Mouse (Mus musculus): ENCODE measurements around the gene Aknad1.

Aknad1 gene

GRCm38 (mm10) chr3:108739045-108739708 is at the start of gene Aknad1:
TSS of gene Aknad1 (plus strand) at chr3:108739658.
- DNase-seq (ENCODE audit: low read depth in 2 of 2, low spot score in 2 of 2), result no peak

GRCm38 (mm10) chr3:108689979-108690378 is 49.5 kb upstream of the Aknad1 start:
- DNase-seq (ENCODE audit: low read depth in 2 of 2, low spot score in 2 of 2), result no peak

GRCm38 (mm10) chr3:108694321-108694720 is 45.1 kb upstream of the Aknad1 start:
- no peak for DNase-seq (ENCODE audit: low read depth in 2 of 2, low spot score in 2 of 2)

GRCm38 (mm10) chr3:108698662-108699061 is 40.8 kb upstream of the Aknad1 start:
- no peak for DNase-seq (ENCODE audit: low read depth in 2 of 2, low spot score in 2 of 2)

GRCm38 (mm10) chr3:108699786-108700185 is 39.7 kb upstream of the Aknad1 start:
- DNase-seq (ENCODE audit: low read depth in 2 of 2, low spot score in 2 of 2), result no peak

GRCm38 (mm10) chr3:108701256-108701655 is 38.2 kb upstream of the Aknad1 start:
- no peak for DNase-seq (ENCODE audit: low read depth in 2 of 2, low spot score in 2 of 2)

GRCm38 (mm10) chr3:108702789-108703188 is 36.7 kb upstream of the Aknad1 start:
- DNase-seq (ENCODE audit: low read depth in 2 of 2, low spot score in 2 of 2), result no peak

- DNase-seq (ENCODE audit: low read depth in 2 of 2, low spot score in 2 of 2), result no peak
Measured at GRCm38 (mm10) chr3:108711296-108711695, 28.2 kb upstream of the Aknad1 start.

GRCm38 (mm10) chr3:108713065-108713675 is 26.3 kb upstream of the Aknad1 start:
- DNase-seq (ENCODE audit: low read depth in 2 of 2, low spot score in 2 of 2), result no peak

- DNase-seq (ENCODE audit: low read depth in 2 of 2, low spot score in 2 of 2), result no peak
Measured at GRCm38 (mm10) chr3:108714837-108715236, 24.6 kb upstream of the Aknad1 start.

- DNase-seq (ENCODE audit: low read depth in 2 of 2, low spot score in 2 of 2), result no peak
Measured at GRCm38 (mm10) chr3:108717896-108718502, 21.5 kb upstream of the Aknad1 start.

- no peak for DNase-seq (ENCODE audit: low read depth in 2 of 2, low spot score in 2 of 2)
Measured at GRCm38 (mm10) chr3:108719357-108719756, 20.1 kb upstream of the Aknad1 start.

- no peak for DNase-seq (ENCODE audit: low read depth in 2 of 2, low spot score in 2 of 2)
Measured at GRCm38 (mm10) chr3:108719761-108720160, 19.7 kb upstream of the Aknad1 start.

GRCm38 (mm10) chr3:108721076-108721991 is 18.1 kb upstream of the Aknad1 start:
- DNase-seq (ENCODE audit: low read depth in 2 of 2, low spot score in 2 of 2), result peak in 1 of 2 experiments; percentile 15

- DNase-seq (ENCODE audit: low read depth in 2 of 2, low spot score in 2 of 2), result peak; percentile 85 to 92
Measured at GRCm38 (mm10) chr3:108722036-108722872, 17.2 kb upstream of the Aknad1 start, which contains the start of gene Gpsm2. TSS of gene Gpsm2 (minus strand) at chr3:108722309.

GRCm38 (mm10) chr3:108726413-108726812 is 13.0 kb upstream of the Aknad1 start:
- DNase-seq (ENCODE audit: low read depth in 2 of 2, low spot score in 2 of 2), result no peak

GRCm38 (mm10) chr3:108727344-108727743 is 12.1 kb upstream of the Aknad1 start:
- no peak for DNase-seq (ENCODE audit: low read depth in 2 of 2, low spot score in 2 of 2)

- DNase-seq (ENCODE audit: low read depth in 2 of 2, low spot score in 2 of 2), result no peak
Measured at GRCm38 (mm10) chr3:108727776-108728175, 11.7 kb upstream of the Aknad1 start.

GRCm38 (mm10) chr3:108730316-108730715 is 9.1 kb upstream of the Aknad1 start:
- peak in 1 of 2 experiments; percentile 25 for DNase-seq (ENCODE audit: low read depth in 2 of 2, low spot score in 2 of 2)

- no peak for DNase-seq (ENCODE audit: low read depth in 2 of 2, low spot score in 2 of 2)
Measured at GRCm38 (mm10) chr3:108737761-108738160, 1.7 kb upstream of the Aknad1 start.

Data from CD8-positive naive resting alpha-beta T cell, adult 2 months (primary cell).